Mouse (Mus musculus) right cerebral cortex, postnatal 4 days (tissue): Measurements from ENCODE around the gene Tmc8.
A peak's percentile ranks its signal among the peaks of the same experiment; 100 is the strongest.
"Not testable (repeated sequence)": the region's sequence is repeated elsewhere in the genome, so short reads cannot be mapped to it uniquely, and the experiment has no call there.

Experiments
- DNase-seq: peaks from one replicate; pipeline ENCODE4 v3.0.0-alpha.2; 2022

Gene Tmc8

GRCm38 (mm10) chr11:117827386-117827785, 45.5 kb downstream of the Tmc8 start:
- no peak for DNase-seq

DNA sequence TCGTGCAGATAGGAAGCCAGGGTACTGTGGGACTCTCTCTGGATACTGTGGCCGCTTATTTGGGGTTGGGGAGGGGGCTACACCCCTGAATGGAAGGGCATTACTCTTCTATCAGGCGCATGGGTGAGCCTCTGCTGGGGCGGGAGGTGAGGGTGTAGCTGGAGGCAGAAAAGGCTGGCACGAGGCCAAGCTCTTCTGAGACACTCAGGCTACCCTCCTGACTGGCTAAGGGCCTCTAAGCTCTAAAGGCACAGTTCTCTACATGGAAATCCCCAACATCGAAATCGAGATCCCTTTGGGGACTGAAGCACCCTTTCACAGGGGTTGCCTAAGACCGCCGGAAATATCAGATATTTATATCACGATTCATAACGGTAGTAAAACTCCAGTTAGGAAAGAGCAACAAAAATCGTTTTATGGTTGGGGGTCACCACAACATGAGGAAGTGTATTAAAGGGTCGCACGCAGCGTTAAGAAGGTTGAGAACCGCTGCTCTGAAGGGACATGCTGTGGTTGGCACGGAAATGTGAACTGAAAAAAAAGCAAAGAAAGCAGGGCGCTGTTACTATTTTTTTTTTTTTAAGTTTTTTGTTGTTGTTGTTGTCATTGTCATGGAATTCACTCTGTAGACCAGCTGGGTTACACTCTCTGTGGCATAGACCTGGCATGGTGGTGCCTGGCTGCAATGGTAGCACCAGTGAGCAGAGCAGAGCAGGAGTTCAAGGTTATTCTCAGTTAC, 46.4 kb downstream of the Tmc8 start:
- no peak for DNase-seq

GRCm38 (mm10) chr11:117828888-117829604, 47.2 kb downstream of the Tmc8 start:
- no peak for DNase-seq

DNA sequence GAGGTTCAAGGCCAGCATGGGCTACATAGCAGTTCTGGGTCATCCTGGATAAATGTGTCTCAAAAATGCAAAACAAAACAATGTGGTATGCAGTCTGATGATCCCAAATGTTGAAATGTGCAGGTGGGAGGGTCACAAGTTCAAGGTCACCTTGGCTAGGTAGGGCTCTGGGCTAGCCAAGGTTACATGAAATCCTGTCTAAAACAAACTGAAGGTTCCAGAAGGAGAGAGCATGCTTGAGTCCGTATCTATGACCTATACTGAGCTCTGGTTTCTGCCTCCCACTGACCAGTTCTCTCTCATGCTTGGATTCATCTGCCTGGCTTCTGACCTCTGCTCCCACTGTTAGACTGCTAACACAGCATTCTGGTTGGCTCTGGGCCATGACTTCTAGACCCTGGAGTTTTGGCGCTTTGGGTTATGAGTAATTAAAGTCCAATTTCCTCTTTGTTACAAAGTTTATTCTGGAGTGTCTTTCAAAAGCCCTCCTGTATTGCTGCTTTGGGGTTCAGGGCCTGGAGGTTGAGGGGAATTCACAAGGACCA, 47.9 kb downstream of the Tmc8 start:
- no peak for DNase-seq

DNA sequence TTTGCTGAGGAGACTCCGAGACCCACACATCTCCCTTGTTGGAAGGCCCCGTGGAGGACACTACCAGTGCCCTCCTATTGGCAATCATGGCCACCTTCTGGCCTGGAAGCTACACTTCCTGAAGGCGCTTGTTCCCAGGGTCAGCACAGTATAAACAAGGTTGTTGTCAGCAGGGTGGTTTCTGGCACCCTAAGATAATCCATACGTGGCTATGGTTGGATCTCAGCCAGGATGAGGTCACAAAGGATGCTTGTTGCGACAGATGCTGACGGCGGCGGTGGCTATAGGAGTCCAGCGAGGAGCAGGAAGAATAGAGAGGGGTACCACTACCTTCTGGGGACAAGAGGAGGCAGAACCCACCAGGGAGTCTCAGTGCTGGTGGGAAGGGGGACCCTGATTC, 48.5 kb downstream of the Tmc8 start:
- DNase-seq: no peak

DNA sequence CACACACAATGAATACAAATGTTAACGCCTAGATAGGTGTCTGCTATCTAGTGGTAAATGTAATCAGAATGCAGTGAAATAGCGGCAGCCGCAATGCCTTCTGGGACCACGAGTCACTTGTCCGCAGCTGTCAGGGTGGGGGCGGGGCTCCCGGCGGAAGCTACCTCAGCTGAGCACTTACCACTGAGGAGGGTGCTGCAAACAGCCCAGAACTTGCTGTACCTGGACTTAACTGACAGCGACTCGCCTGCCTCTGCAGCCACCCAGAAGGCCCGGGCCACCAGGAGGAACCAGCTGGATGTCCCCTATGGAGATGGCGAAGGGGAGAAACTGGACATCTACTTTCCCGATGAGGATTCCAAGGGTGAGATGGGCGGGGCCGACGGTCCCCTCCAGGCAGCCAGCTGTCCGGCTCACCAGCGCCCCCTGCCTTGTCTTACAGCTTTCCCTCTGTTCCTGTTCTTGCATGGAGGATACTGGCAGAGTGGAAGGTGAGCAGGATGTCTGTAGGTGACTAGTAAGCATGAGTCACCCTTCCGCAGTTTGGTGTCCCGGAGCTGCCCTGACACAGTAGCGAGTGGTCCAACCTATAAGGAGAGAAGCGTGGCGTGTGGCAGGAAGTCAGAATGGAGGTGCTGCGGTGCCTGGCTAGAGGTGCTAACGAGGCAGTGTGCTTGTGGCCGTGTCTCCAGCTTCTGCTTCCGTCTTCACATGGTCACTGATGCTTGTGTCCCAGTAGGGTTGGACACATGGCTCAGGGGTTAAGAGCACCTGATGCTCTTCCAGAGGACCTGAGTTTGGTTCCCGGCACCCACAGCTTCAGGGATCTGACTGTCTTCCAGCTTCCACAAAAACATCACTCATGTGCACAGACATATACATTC, 50.5 kb downstream of the Tmc8 start:
- DNase-seq: peak; percentile 84

GRCm38 (mm10) chr11:117833509-117833908, 51.6 kb downstream of the Tmc8 start:
- not testable (repeated sequence) for DNase-seq

DNA sequence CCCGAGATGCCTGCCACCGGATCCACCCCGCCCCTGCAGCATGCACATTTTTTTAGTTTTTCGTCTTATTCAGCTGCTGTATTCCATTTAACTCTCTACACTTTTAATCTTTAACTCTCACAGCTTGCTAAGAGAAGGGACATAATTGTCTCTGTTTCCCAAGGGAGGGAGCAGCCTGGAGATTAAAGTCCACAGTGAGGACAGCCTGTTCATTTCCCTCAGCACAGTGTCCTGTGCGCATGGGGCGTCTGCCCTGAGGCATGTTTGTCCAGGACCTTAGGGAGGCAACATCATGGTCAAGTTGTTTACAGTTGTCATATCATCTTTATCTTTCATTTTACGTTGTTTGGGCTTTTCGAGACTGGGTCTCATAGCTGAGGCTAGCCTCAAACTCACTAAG, 52.2 kb downstream of the Tmc8 start:
- DNase-seq: no peak

- no peak for DNase-seq
These were observed 54.4 kb downstream of the Tmc8 start for GRCm38 (mm10) chr11:117836306-117836705.

- no peak for DNase-seq
These were observed 56.7 kb downstream of the Tmc8 start for GRCm38 (mm10) chr11:117838572-117838971.

DNA sequence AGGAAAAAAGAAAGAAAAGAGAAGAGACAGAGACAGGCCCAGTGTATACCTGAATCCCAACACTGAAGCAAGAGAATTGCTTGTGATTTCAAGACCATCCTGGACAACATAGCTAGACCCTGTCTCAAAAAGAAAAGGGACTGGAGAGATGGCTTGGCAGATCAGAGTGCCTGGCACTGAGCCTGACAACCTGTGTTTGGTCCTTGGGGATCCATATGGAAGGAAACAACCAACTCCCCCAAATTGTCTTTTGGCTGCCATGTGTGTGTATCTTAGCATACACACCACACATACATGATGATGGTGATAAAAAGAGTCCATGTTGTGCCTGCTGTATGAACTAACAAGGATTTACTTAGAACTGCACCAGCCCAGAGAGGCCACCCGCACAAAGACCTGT, 57.1 kb downstream of the Tmc8 start:
- DNase-seq: no peak

GRCm38 (mm10) chr11:117840910-117841309, 59.0 kb downstream of the Tmc8 start:
- no peak for DNase-seq
